Mouse (Mus musculus) embryonic facial prominence, embryonic 11.5 days (tissue): ENCODE data around the gene Pla1a. TPM values are rescaled to one million over a fixed set of nuclear protein-coding genes. Genes with fewer than 3 reads are reported as not detected.

ENCODE experiments used
- ATAC-seq: fragments of 200-750 bp; cut with Nextera tagmentation; replicated peaks from 2 replicates; pipeline ENCODE4 v1.8.0; 2017; ENCODE audit warnings: low read depth; ENCODE audit not compliant: insufficient number of reproducible peaks, low FRiP score, low TSS enrichment
- DNase-seq: peaks from one replicate; pipeline ENCODE4 v3.0.0-alpha.2; 2015; ENCODE audit warnings: low spot score
- H3K27ac ChIP-seq: fragments of 300-500 bp; sonication (generic); replicated peaks from 2 replicates; pipeline ENCODE4 v1.5.1; 2014; ENCODE audit warnings: mild to moderate bottlenecking, low read depth, low read length, control low read depth
- H3K27me3 ChIP-seq: fragments of 300-500 bp; sonication (generic); 2 replicates; pipeline ENCODE4 v1.6.1; 2014; ENCODE audit warnings: mild to moderate bottlenecking, low read length, moderate library complexity, mixed read lengths; ENCODE audit not compliant: control insufficient read depth, insufficient read depth
- H3K36me3 ChIP-seq: fragments of 300-500 bp; sonication (generic); replicated peaks from 2 replicates; pipeline ENCODE4 v1.6.1; 2014; ENCODE audit warnings: low read depth, mild to moderate bottlenecking, low read length, moderate library complexity, mixed read lengths; ENCODE audit not compliant: control insufficient read depth, insufficient read depth
- H3K4me1 ChIP-seq: fragments of 300-500 bp; sonication (generic); 2 replicates; pipeline ENCODE4 v1.6.1; 2014; ENCODE audit warnings: low read length, mixed read lengths; ENCODE audit not compliant: control insufficient read depth, insufficient read depth
- H3K4me2 ChIP-seq: fragments of 300-500 bp; sonication (generic); 2 replicates; pipeline ENCODE4 v1.6.1; 2014; ENCODE audit warnings: low read depth, mild to moderate bottlenecking, control low read depth, low read length, moderate library complexity
- H3K4me3 ChIP-seq: fragments of 300-500 bp; sonication (generic); 2 replicates; pipeline ENCODE4 v1.5.1; 2014; ENCODE audit warnings: low read depth, low read length, control low read depth
- H3K9ac ChIP-seq: fragments of 300-500 bp; sonication (generic); replicated peaks from 2 replicates; pipeline ENCODE4 v1.6.1; 2014; ENCODE audit warnings: mild to moderate bottlenecking, control low read depth, low read length
- H3K9me3 ChIP-seq: fragments of 300-500 bp; sonication (generic); replicated peaks from 2 replicates; pipeline ENCODE4 v1.6.1; 2016; ENCODE audit warnings: mild to moderate bottlenecking, low read length, inconsistent platforms, mixed read lengths; ENCODE audit not compliant: control insufficient read depth
- WGBS: fragments of 180-500 bp; shearing (Covaris S2); extraction: QIAGEN DNeasy Blood & Tissue Kit; methylation state at CpG from one replicate; pipeline ENCODE4 v1.1.7; 2014; 5-methylcytosine and 5-hydroxymethylcytosine counted together
- polyA plus RNA-seq: library from polyadenylated mRNA; unstranded; fragments of >200 nt; fragmentation: Nextera tagmentation; extraction: Ambion mirVana; gene quantifications from 2 replicates; pipeline ENCODE4 v1.2.1, GENCODE M21; 2014

The Pla1a gene
- polyA plus RNA-seq, 1 experiment from 2014 or later, result not detected

- ATAC-seq (no peak), DNase-seq (no peak)
- 78% methylated on average over 6 of the region's 6 CpGs for WGBS
- no peak overlapping the region for H3K27ac ChIP-seq
- H3K4me3 ChIP-seq, result no peak overlapping the region
- H3K9ac ChIP-seq, result no peak overlapping the region
- H3K36me3 ChIP-seq, result peaks cover 8% of the 10 kb centered on the region
- H3K4me2 ChIP-seq, result no peak overlapping the region
- H3K4me1 ChIP-seq, result no peaks in the 10 kb centered on the region
- H3K9me3 ChIP-seq, result no peaks in the 10 kb centered on the region
- H3K27me3 ChIP-seq, result no peaks in the 10 kb centered on the region
These were observed 7.5 kb upstream of the Pla1a start for GRCm38 (mm10) chr16:38440403-38440802.

DNA sequence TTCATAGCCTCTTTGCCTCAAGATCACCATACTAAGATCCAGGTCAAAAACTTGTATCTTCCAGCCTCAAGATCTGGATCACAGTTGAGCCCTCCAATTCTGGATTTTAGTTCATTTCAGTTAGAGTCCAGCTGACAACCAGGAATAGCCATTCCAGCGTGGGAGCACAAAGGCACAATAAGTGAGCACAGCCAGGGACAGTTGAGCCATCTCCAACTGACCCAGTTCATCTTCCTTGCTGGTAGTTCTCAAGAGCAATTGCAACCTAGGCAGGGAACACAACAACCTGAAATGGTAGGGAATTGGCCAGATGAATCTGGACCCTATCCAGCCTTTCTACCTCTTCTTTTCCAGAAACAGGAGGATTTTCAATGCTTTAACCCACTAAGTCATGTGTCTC is 6.2 kb upstream of the Pla1a start:
- WGBS, result 89% methylated on average over 1 of the region's 1 CpGs
- H3K4me1 ChIP-seq, result no peaks in the 10 kb centered on the region
- H3K4me3 ChIP-seq, result no peak overlapping the region
- no peaks in the 10 kb centered on the region for H3K9me3 ChIP-seq
- H3K4me2 ChIP-seq, result no peak overlapping the region
- ATAC-seq, result no peak
- no peak overlapping the region for H3K9ac ChIP-seq
- no peaks in the 10 kb centered on the region for H3K36me3 ChIP-seq
- no peak overlapping the region for H3K27ac ChIP-seq
- DNase-seq, result no peak
- H3K27me3 ChIP-seq, result no peaks in the 10 kb centered on the region

DNA sequence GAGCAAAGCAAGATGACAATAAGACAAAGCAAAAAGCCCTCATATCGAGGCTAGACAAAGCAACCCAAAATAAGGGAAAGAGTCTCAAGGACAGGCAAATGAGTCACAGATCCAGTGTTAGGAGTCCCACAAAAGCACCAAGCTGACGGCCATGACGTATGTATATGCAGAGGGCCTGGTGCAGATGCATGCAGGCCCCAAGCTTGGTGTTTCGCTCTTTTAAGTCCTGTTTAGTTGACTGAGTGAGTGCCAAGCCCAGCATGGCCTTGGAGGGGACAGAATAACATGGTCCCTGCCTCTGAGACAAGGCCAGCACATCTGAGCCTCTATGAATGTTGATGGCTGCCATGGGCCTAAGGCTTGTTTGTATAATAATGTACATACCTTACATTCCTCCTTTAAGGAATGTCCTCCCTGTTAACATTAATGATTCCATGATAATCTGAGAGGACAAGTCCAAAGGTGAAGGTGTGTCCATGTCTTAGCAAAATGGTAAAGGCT is 1.4 kb upstream of the Pla1a start:
- Histone ChIP-seq H3K36me3 (no peaks in the 10 kb centered on the region), H3K27me3 (no peaks in the 10 kb centered on the region), H3K9me3 (no peaks in the 10 kb centered on the region), H3K9ac (no peak overlapping the region), H3K4me3 (no peak overlapping the region), H3K27ac (no peak overlapping the region), H3K4me2 (no peak overlapping the region), H3K4me1 (no peaks in the 10 kb centered on the region; the same call in 1 of the 2 replicates)
- DNase-seq (no peak), ATAC-seq (no peak)
- WGBS, result 90% methylated on average over 4 of the region's 4 CpGs

DNA sequence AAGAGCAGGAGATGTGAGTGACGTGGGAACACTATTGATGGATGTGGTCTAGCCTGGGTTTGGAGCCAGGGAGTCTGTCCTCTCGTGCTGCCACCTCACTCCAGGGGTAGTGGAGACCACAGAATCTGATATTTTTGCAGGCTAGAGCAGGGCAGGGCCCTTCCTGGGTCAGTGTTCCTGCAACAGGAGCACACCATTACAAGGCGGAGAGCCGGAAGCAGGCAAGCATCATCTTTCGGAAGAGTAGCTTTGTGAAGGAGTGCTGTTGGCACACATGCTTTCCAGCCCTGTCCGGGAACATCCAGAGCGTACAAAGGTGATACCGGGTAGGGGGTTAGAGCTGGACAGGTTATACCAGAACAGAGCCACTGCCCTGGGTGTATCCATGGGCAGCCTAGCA is 569 bp upstream of the Pla1a start:
- no peaks in the 10 kb centered on the region for H3K9me3 ChIP-seq
- H3K4me2 ChIP-seq, result no peak overlapping the region
- no peak overlapping the region for H3K9ac ChIP-seq
- H3K4me1 ChIP-seq, result no peaks in the 10 kb centered on the region; the same call in 1 of the 2 replicates
- H3K36me3 ChIP-seq, result no peaks in the 10 kb centered on the region
- no peak for DNase-seq
- no peak for ATAC-seq
- no peak overlapping the region for H3K27ac ChIP-seq
- no peak overlapping the region for H3K4me3 ChIP-seq
- no peaks in the 10 kb centered on the region for H3K27me3 ChIP-seq
- WGBS, result 87% methylated on average over 8 of the region's 8 CpGs

DNA sequence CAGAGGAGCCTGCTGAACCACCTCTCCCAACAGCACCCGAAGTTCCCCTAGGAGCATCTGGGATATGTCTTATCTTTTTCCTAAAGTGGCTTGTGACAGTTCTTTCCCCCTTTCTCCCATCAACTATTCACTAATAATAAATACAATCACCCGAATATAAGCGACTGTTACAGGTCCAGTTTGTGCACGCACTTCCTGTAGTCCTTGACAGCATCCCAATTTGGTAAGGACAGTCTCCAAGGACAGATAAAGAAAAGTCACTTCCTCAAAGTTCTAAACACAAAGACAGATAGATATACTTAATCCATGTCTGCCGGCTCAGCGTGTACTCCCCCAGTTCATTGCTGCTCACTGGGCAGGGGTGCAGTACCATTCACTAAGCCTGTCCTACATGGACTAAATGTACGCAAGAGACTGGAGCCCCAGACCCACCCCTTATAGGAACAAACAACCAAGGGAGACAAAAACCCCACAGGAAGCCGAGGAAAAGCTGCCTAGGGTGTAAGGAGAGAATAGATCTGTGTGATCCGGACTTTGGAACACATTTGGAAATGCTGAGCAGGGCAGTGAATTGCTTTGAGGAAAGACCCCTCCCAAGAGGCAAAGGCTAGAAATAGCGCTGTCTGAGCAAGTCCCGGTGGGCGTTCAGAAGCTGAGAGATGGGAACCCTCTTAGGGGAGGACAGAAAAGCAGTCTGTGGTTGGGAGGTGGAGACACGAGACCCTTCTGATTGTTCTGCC is 1.3 kb downstream of the Pla1a start:
- Histone ChIP-seq H3K4me2 (no peak overlapping the region), H3K9me3 (no peaks in the 10 kb centered on the region), H3K36me3 (no peaks in the 10 kb centered on the region), H3K4me3 (no peak overlapping the region), H3K27me3 (no peaks in the 10 kb centered on the region), H3K27ac (no peak overlapping the region), H3K4me1 (no peaks in the 10 kb centered on the region; the same call in 1 of the 2 replicates), H3K9ac (no peak overlapping the region)
- 58% methylated on average over 13 of the region's 13 CpGs for WGBS
- no peak for DNase-seq
- no peak for ATAC-seq

DNA sequence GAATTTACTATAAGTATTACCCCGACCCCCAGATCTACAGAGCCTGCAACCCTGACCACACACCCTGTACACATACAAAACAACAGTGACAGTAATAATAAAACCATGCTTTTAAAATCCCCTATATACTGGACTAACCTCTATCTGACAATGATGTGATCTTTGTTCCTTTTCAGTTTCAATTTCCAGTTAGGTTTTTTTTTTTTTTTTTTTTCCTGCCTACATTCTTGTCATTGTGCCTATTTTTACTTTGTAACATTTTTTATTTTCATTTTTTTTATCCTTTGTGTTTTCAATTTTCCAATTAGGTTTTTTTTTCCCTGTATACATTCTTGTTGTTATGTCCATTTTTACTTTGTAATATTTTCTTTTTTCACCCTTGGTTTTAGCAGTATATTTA is 7.1 kb downstream of the Pla1a start:
- Histone ChIP-seq H3K27ac (no peak overlapping the region), H3K4me2 (no peak overlapping the region), H3K9me3 (no peaks in the 10 kb centered on the region), H3K4me1 (no peaks in the 10 kb centered on the region; the same call in 1 of the 2 replicates), H3K4me3 (no peak overlapping the region), H3K27me3 (no peaks in the 10 kb centered on the region), H3K36me3 (no peaks in the 10 kb centered on the region), H3K9ac (no peak overlapping the region)
- 87% methylated on average over 1 of the region's 1 CpGs for WGBS
- DNase-seq (no peak), ATAC-seq (no peak)

- no peaks in the 10 kb centered on the region; the same call in 1 of the 2 replicates for H3K4me1 ChIP-seq
- H3K27ac ChIP-seq, result no peak overlapping the region
- H3K36me3 ChIP-seq, result no peaks in the 10 kb centered on the region
- 82% methylated on average over 2 of the region's 2 CpGs for WGBS
- no peak overlapping the region for H3K9ac ChIP-seq
- ATAC-seq (no peak), DNase-seq (no peak)
- H3K4me2 ChIP-seq, result no peak overlapping the region
- H3K4me3 ChIP-seq, result no peak overlapping the region
- H3K9me3 ChIP-seq, result no peaks in the 10 kb centered on the region
- H3K27me3 ChIP-seq, result no peaks in the 10 kb centered on the region
These were observed 7.6 kb downstream of the Pla1a start for GRCm38 (mm10) chr16:38425374-38425773.

DNA sequence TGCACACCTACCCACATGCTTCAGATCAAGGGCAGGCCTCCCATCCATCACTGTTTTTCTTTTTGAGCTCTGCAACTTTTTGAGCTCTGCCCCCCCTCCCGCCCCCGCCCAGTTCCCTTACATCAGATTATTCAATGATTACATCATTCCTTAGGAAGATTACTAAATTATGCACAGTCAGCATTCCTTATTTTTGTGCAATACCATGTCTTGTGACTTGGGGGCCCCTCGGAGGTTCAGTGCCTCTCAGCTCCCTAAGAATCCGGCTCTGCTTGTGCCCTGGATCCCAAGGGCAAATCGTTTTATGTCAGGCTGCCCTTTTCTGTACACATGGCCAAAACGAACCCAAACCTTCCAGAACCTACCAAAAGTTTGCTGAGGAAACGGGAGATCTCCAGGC is 18.0 kb downstream of the Pla1a start:
- no peak overlapping the region for H3K9ac ChIP-seq
- no peaks in the 10 kb centered on the region for H3K4me1 ChIP-seq
- no peaks in the 10 kb centered on the region for H3K9me3 ChIP-seq
- ATAC-seq (no peak), DNase-seq (no peak)
- 83% methylated on average over 7 of the region's 7 CpGs for whole genome bisulfite sequencing
- no peaks in the 10 kb centered on the region for H3K36me3 ChIP-seq
- H3K4me2 ChIP-seq, result no peak overlapping the region
- no peak overlapping the region for H3K4me3 ChIP-seq
- H3K27ac ChIP-seq, result no peak overlapping the region
- no peaks in the 10 kb centered on the region for H3K27me3 ChIP-seq
